8 mouse cellular contexts compared by ENCODE assay signal in the genomic region with DNA sequence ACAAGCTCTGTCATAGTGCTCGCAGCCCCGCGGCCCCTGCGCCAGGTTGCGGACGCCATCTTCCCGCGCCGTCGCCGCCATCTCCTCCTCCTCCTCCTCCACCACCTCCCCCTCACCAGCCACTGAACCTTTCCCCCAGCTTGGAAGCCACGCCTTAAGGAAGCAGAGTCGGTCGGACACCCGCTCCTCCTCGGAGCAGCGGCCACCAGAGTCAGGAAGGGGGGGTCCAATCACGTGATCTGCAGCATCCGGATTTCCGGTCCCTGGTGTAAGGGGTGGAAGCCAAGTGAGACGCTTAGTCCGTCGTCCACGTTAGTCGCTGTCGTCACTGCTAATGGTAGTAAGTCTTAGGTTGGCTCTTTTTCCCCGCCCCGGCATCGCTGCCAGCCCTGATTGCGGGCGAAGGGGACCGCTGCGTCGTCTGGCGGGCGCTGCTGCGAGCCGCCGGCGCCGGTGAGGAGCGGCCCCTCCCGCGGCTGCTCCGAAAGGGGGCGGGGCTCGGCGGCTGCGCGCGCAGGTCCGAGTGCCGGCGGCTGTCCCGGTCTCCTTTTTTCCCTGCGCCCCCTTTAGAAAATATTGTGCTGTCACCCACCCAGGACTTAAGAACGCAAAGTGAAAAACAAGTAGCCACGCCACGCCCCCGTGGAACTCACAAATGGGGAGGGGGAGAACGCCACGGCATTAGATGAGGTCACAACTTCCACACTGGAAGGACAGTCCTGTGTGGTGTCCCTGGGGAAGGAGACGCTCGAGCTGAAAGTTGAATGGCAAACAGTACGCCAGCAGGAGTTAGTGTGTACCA. TPM values are rescaled to one million over a fixed set of nuclear protein-coding genes. Genes with fewer than 3 reads are reported as not detected.
A peak's percentile ranks its signal among the peaks of the same experiment; 100 is the strongest.
DNase-seq lines count a peak whose midpoint lies in the region; ATAC-seq and TF ChIP-seq lines count a peak whose summit lies in the region.

Gene Rchy1, minus strand, starts transcription at position 430 of the 802 bp plus-strand sequence.

- H3K4me3 ChIP-seq in ES-Bruce4 (ENCODE audit: low read depth, low read length): peak within 1 kb of the TSS; percentile 95
- H3K4me3 ChIP-seq in forebrain, embryonic 13.5 days: peak within 1 kb of the TSS; percentile 74
- peak within 1 kb of the TSS; percentile 81 for H3K4me3 ChIP-seq in liver, postnatal 0 days (ENCODE audit: low read depth, low read length)
- H3K4me3 ChIP-seq in neural tube, embryonic 14.5 days (ENCODE audit: low read depth, low read length): peak within 1 kb of the TSS; percentile 76

- H3K4me1 ChIP-seq in ES-Bruce4 (ENCODE audit: control insufficient read depth, insufficient read depth, low read length): no peaks in the 10 kb centered on the region
- H3K4me1 ChIP-seq in forebrain, embryonic 13.5 days: peaks cover 30% of the 10 kb centered on the region
- H3K4me1 ChIP-seq in liver, postnatal 0 days (ENCODE audit: insufficient read depth): peaks cover 23% of the 10 kb centered on the region
- H3K4me1 ChIP-seq in neural tube, embryonic 14.5 days (ENCODE audit: control insufficient read depth, insufficient read depth, low read length): peaks cover 23% of the 10 kb centered on the region

- TF ChIP-seq CTCF in ES-Bruce4 (IDR thresholded peaks at IDR 0.05; ENCODE audit: low read depth, low read length): no peak
- peak; percentile 48 for TF ChIP-seq CTCF in liver, postnatal 0 days (IDR thresholded peaks at IDR 0.05; ENCODE audit: low read depth)

- peak within 1 kb of the TSS; percentile 70 for H3K4me2 ChIP-seq in forebrain, embryonic 13.5 days
- peak within 1 kb of the TSS; percentile 82 for H3K4me2 ChIP-seq in liver, postnatal 0 days (ENCODE audit: low read depth, low read length)
- H3K4me2 ChIP-seq in neural tube, embryonic 14.5 days (ENCODE audit: low read depth, low read length): peak within 1 kb of the TSS; percentile 51

- DNase-seq in heart, postnatal 10 days: peak; percentile 97
- DNase-seq in large intestine, adult 2 months (ENCODE audit: low read depth, low spot score): peak; percentile 91
- peak; percentile 95 for DNase-seq in liver, postnatal 0 days
- peak; percentile 98 for DNase-seq in testis, postnatal 10 days (ENCODE audit: low spot score)

- TF ChIP-seq EP300 in ES-Bruce4 (IDR thresholded peaks at IDR 0.05; ENCODE audit: insufficient read depth, low read depth, low read length): peak; percentile 44; the same call in 1 of the 2 replicates
- TF ChIP-seq EP300 in liver, postnatal 0 days (IDR thresholded peaks at IDR 0.05; ENCODE audit: low read depth): no peak

- intact Hi-C loops in heart, postnatal 10 days (cut with DNase I): loop anchor here (2.0 to 5.0 kb wide), 2 partner anchors 80 to 154 kb away; partner anchors contain the start of gene Cdkl2

- peak within 1 kb of the TSS; percentile 74 for H3K27ac ChIP-seq in ES-Bruce4 (ENCODE audit: insufficient read depth, low read length)
- H3K27ac ChIP-seq in forebrain, embryonic 13.5 days: peak within 1 kb of the TSS; percentile 96
- H3K27ac ChIP-seq in liver, postnatal 0 days (ENCODE audit: low read depth): peak within 1 kb of the TSS; percentile 100
- peak within 1 kb of the TSS; percentile 99 for H3K27ac ChIP-seq in neural tube, embryonic 14.5 days (ENCODE audit: low read depth, low read length)

- 0% methylated on average over 65 of the region's 65 CpGs for WGBS in forebrain, embryonic 13.5 days
- WGBS in large intestine, adult 2 months: under 1% methylated on average over 65 of the region's 65 CpGs
- under 1% methylated on average over 63 of the region's 65 CpGs for WGBS in liver, postnatal 0 days (ENCODE audit: insufficient replicate concordance)
- under 1% methylated on average over 65 of the region's 65 CpGs for WGBS in neural tube, embryonic 14.5 days

- peak; percentile 96 for ATAC-seq in cerebellum, adult (ENCODE audit: insufficient number of reproducible peaks, low FRiP score, low TSS enrichment)
- ATAC-seq in forebrain, embryonic 13.5 days: peak; percentile 98
- ATAC-seq in liver, postnatal 0 days: peak; percentile 91
- peak; percentile 98 for ATAC-seq in neural tube, embryonic 14.5 days (ENCODE audit: low read depth)

- H3K27me3 ChIP-seq in ES-Bruce4 (ENCODE audit: control insufficient read depth, insufficient read depth, low read length, poor library complexity, severe bottlenecking): no peaks in the 10 kb centered on the region
- no peaks in the 10 kb centered on the region for H3K27me3 ChIP-seq in forebrain, embryonic 13.5 days
- no peaks in the 10 kb centered on the region for H3K27me3 ChIP-seq in liver, postnatal 0 days (ENCODE audit: insufficient read depth, low read length)
- H3K27me3 ChIP-seq in neural tube, embryonic 14.5 days (ENCODE audit: control insufficient read depth, insufficient read depth, low read length): no peaks in the 10 kb centered on the region

- H3K36me3 ChIP-seq in ES-Bruce4 (ENCODE audit: control insufficient read depth, insufficient read depth, low read length, poor library complexity, severe bottlenecking): peaks cover under 1% of the 10 kb centered on the region; the same call in 1 of the 2 replicates
- H3K36me3 ChIP-seq in forebrain, embryonic 13.5 days (ENCODE audit: poor library complexity, severe bottlenecking): no peaks in the 10 kb centered on the region
- H3K36me3 ChIP-seq in liver, postnatal 0 days (replicated peaks; ENCODE audit: insufficient read depth, low read length): peaks cover 4% of the 10 kb centered on the region
- H3K36me3 ChIP-seq in neural tube, embryonic 14.5 days (ENCODE audit: control insufficient read depth, insufficient read depth, low read length): no peaks in the 10 kb centered on the region

- H3K9ac ChIP-seq in ES-Bruce4 (ENCODE audit: low read depth, poor library complexity, severe bottlenecking): peak within 1 kb of the TSS; percentile 81
- peak within 1 kb of the TSS; percentile 85 for H3K9ac ChIP-seq in forebrain, embryonic 13.5 days
- H3K9ac ChIP-seq in liver, postnatal 0 days (replicated peaks): peak within 1 kb of the TSS; percentile 88
- peak within 1 kb of the TSS; percentile 75 for H3K9ac ChIP-seq in neural tube, embryonic 14.5 days (replicated peaks; ENCODE audit: low read depth, low read length)

- no peaks in the 10 kb centered on the region for H3K9me3 ChIP-seq in ES-Bruce4 (replicated peaks; ENCODE audit: control insufficient read depth, insufficient read depth, low read length, poor library complexity, severe bottlenecking)
- H3K9me3 ChIP-seq in forebrain, embryonic 13.5 days (replicated peaks): no peaks in the 10 kb centered on the region
- H3K9me3 ChIP-seq in liver, postnatal 0 days (ENCODE audit: low read length): no peaks in the 10 kb centered on the region
- H3K9me3 ChIP-seq in neural tube, embryonic 14.5 days (ENCODE audit: control insufficient read depth, low read length): no peaks in the 10 kb centered on the region

- TF ChIP-seq POLR2A in ES-Bruce4 (IDR thresholded peaks at IDR 0.05; ENCODE audit: insufficient read depth, low read length): peak; percentile 19

RNA-seq across cellular contexts. Expression of gene Rchy1, which starts in this region (rescaled TPM):
- polyA plus RNA-seq in ES-Bruce4 (2011; ENCODE audit: insufficient read depth, insufficient read length, low read depth, missing spikeins): 35.8 and 39.9 TPM in 2 replicates
- polyA plus RNA-seq in forebrain, embryonic 13.5 days (2015; fragmentation: Nextera tagmentation; extraction: Ambion mirVana): 67.6 and 70.0 TPM in 2 replicates
- total RNA-seq in heart, postnatal 10 days (2021): 10 to 100 TPM; 38.3 to 42.3 TPM
- 23.8 and 27.0 TPM in 2 replicates for polyA plus RNA-seq in large intestine, adult 2 months (2012; rRNA removed)
- polyA plus RNA-seq in liver, postnatal 0 days (2015; fragmentation: Nextera tagmentation; extraction: Ambion mirVana): 31.0 and 35.9 TPM in 2 replicates
- polyA plus RNA-seq in neural tube, embryonic 14.5 days (2014; fragmentation: Nextera tagmentation; extraction: Ambion mirVana): 74.5 and 78.0 TPM in 2 replicates

Comparison
In these comparisons a context has a peak if more than half of its experiments do, and no peak if none do; other contexts are left out.
1. Peak in every context shown above with its lines: DNase-seq, ATAC-seq, H3K4me3 ChIP-seq and H3K27ac ChIP-seq.